Mouse (Mus musculus) embryonic facial prominence, embryonic 15.5 days (tissue): ENCODE measurements around the gene Adam1a. TPM values are rescaled to one million over a fixed set of nuclear protein-coding genes. Genes with fewer than 3 reads are reported as not detected.
A peak's percentile ranks its signal among the peaks of the same experiment; 100 is the strongest.

Experiments
- ATAC-seq: fragments of 200-750 bp; cut with Nextera tagmentation; 2 replicates; pipeline ENCODE4 v1.8.0; 2017; ENCODE audit warnings: low read depth, moderate TSS enrichment; ENCODE audit not compliant: insufficient number of reproducible peaks, low FRiP score, low TSS enrichment
- H3K27ac ChIP-seq: fragments of 300-500 bp; sonication (generic); replicated peaks from 2 replicates; pipeline ENCODE4 v1.5.1; 2015; ENCODE audit warnings: mild to moderate bottlenecking, inconsistent platforms
- H3K27me3 ChIP-seq: fragments of 300-500 bp; sonication (generic); 2 replicates; pipeline ENCODE4 v1.6.1; 2015; ENCODE audit warnings: inconsistent platforms
- H3K36me3 ChIP-seq: fragments of 300-500 bp; sonication (generic); 2 replicates; pipeline ENCODE4 v1.6.1; 2015; ENCODE audit warnings: mild to moderate bottlenecking, inconsistent platforms
- H3K4me1 ChIP-seq: fragments of 300-500 bp; sonication (generic); 2 replicates; pipeline ENCODE4 v1.6.1; 2015; ENCODE audit warnings: inconsistent platforms
- H3K4me2 ChIP-seq: fragments of 300-500 bp; sonication (generic); replicated peaks from 2 replicates; pipeline ENCODE4 v1.6.1; 2015; ENCODE audit warnings: mild to moderate bottlenecking, inconsistent platforms
- H3K4me3 ChIP-seq: fragments of 300-500 bp; sonication (generic); replicated peaks from 2 replicates; pipeline ENCODE4 v1.5.1; 2015; ENCODE audit warnings: mild to moderate bottlenecking, inconsistent platforms
- H3K9ac ChIP-seq: fragments of 300-500 bp; sonication (generic); 2 replicates; pipeline ENCODE4 v1.6.1; 2015; ENCODE audit warnings: inconsistent platforms
- H3K9me3 ChIP-seq: fragments of 300-500 bp; sonication (generic); replicated peaks from 2 replicates; pipeline ENCODE4 v1.6.1; 2016; ENCODE audit warnings: inconsistent platforms
- WGBS: fragments of 180-500 bp; shearing (Covaris S2); methylation state at CpG from one replicate; pipeline ENCODE4 v1.1.7; 2015; 5-methylcytosine and 5-hydroxymethylcytosine counted together
- polyA plus RNA-seq: library from polyadenylated mRNA; unstranded; fragments of >200 nt; fragmentation: Nextera tagmentation; extraction: Ambion mirVana; gene quantifications from 2 replicates; pipeline ENCODE4 v1.2.1, GENCODE M21; 2015

The Adam1a gene
- polyA plus RNA-seq, 1 experiment from 2014 or later, result 1.9 TPM

DNA sequence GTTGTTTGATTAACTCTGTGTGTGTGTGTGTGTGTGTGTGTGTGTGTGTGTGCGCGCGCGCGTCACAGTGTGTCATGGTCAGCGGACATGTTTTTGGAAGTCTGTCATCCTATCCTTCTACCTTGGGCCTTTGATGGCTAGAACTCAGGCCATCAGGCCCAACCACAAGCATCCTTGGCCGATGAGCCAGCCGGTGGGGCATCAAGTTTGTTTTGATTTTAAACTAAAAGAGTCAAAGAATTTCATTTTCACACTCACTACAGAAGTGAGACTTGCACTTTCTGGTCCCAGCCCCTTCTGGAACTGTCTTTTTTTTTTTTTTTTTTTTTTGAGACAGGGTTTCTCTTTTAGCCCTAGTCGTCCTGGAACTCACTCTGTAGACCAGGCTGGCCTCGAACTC lies 39.7 kb upstream of the Adam1a start:
- 91% methylated on average over 10 of the region's 10 CpGs for WGBS
- no peak overlapping the region for H3K9ac ChIP-seq
- H3K9me3 ChIP-seq, result no peaks in the 10 kb centered on the region
- no peak for ATAC-seq
- peaks cover 25% of the 10 kb centered on the region for H3K4me1 ChIP-seq
- no peak overlapping the region for H3K4me2 ChIP-seq
- no peak overlapping the region for H3K4me3 ChIP-seq
- no peaks in the 10 kb centered on the region for H3K27me3 ChIP-seq
- peaks cover 12% of the 10 kb centered on the region for H3K36me3 ChIP-seq
- no peak overlapping the region for H3K27ac ChIP-seq

DNA sequence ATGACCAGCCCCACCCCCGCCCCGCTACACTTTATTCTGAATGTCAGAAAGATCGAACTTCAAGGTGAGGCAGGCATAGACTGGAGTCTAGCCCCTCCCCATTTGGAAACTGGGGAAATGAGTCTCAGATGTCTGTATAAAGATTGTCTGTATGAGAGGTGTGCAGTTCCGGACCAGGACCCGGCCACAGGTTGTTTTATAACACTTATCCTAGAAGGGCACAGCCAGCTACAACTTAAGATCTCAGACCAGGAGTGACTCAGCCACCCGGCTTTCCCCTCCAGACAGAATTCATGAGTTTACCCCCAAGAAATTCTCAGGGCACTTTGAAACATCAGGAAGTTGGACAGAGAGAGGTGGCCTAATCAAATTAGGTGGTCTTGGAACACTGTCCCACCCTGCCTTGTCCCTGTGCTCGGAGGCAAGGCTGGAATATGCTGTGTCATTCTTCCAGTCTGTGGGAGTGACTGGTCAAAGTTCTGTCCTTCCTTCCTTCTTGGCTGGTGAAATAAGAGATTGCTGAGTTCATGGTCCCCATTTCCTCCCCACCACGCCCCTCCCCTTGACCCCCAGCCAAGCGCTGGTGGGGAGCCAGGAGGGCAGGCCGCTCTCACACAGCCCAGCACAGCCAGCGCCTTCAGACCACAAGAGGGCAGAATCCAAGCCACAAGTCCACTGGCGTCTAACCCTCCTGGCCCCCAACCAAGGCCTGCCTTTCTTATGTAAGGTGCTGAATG lies 38.7 kb upstream of the Adam1a start:
- 49% methylated on average over 12 of the region's 12 CpGs for WGBS
- H3K4me1 ChIP-seq, result peaks cover 25% of the 10 kb centered on the region
- H3K9ac ChIP-seq, result no peak overlapping the region
- no peaks in the 10 kb centered on the region for H3K27me3 ChIP-seq
- H3K4me3 ChIP-seq, result no peak overlapping the region
- ATAC-seq, result peak; percentile 79; the same call in 1 of the 2 replicates
- peaks cover 22% of the 10 kb centered on the region for H3K36me3 ChIP-seq
- peak overlapping the region; percentile 17; the same call in 1 of the 2 replicates for H3K27ac ChIP-seq
- H3K4me2 ChIP-seq, result no peak overlapping the region
- no peaks in the 10 kb centered on the region for H3K9me3 ChIP-seq

DNA sequence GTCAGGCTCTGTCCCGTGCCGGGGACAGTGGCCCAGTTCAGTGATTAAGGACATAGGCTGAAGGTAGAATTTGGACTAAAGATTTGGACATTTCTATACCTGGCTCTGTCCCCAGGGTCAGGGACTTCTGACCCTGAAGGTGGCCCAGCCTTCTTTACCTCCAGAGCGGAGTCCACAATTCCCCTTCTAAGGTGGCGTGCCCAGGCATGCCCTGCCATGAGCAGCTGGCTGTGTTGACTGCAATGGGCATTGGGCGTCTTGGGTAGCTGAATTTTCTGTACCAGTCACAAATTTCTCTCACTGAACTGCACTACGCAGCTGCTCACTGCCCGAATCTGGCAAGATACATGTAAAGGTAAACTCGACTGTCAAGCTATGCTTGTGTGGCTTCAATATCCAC lies 36.7 kb upstream of the Adam1a start:
- Histone ChIP-seq H3K4me3 (no peak overlapping the region), H3K27ac (no peak overlapping the region), H3K36me3 (peaks cover 40% of the 10 kb centered on the region), H3K9me3 (no peaks in the 10 kb centered on the region), H3K9ac (no peak overlapping the region), H3K4me2 (no peak overlapping the region), H3K4me1 (peaks cover 20% of the 10 kb centered on the region), H3K27me3 (no peaks in the 10 kb centered on the region)
- WGBS, result 84% methylated on average over 8 of the region's 8 CpGs
- ATAC-seq, result no peak

DNA sequence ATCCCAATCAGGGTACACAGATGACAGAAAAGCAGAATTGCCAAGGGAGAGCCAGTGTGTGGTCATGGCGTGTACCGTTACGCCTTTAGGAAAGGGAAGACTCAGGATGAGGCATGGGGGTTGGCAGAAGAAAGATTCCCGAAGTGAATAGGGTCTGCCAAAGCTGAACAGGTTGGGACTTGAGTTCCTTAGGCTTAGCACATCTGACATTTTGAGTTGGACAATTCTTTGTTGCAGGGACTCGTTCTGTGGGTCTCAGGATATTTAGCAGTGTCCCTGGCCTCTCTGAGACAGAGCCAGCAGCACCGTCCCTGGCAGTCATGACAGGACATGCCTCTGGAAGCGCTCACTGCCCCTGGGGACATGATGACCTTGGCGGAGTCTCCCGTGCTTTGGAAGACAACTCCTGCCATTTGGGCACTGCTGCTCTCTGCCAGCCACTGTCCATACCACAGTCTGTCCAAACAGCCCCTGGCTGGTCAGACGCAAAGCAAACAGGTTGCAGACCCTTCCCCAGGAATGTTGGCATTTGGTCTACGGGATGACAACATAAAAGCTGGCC lies 31.7 kb upstream of the Adam1a start:
- Histone ChIP-seq H3K27me3 (no peaks in the 10 kb centered on the region), H3K9me3 (no peaks in the 10 kb centered on the region), H3K4me3 (no peak overlapping the region), H3K9ac (no peak overlapping the region), H3K4me1 (no peaks in the 10 kb centered on the region), H3K27ac (no peak overlapping the region), H3K4me2 (no peak overlapping the region), H3K36me3 (peaks cover 78% of the 10 kb centered on the region)
- ATAC-seq, result no peak
- 68% methylated on average over 11 of the region's 11 CpGs for WGBS

DNA sequence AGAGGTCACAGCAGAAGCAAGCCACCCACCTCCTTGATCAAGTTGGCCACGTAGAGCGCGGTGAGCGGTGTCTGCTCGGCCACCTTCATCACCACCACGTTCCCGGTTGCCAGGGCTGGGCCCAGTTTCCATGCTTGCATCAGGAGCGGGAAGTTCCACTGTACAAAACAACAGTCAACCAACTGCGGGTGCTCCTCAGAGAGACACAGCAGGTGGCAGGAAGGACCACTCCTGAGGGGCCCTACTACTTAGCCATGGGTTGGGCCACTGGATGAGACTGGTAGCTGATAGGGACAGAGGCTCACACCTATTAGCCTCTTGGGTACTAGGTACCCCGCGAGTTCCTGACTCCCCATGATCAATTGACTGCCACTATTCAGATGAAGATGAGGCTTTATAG lies 30.6 kb upstream of the Adam1a start:
- H3K9ac ChIP-seq, result no peak overlapping the region
- no peak for ATAC-seq
- WGBS, result 92% methylated on average over 11 of the region's 11 CpGs
- no peaks in the 10 kb centered on the region for H3K4me1 ChIP-seq
- H3K9me3 ChIP-seq, result no peaks in the 10 kb centered on the region
- H3K4me2 ChIP-seq, result no peak overlapping the region
- H3K27me3 ChIP-seq, result no peaks in the 10 kb centered on the region
- peaks cover 83% of the 10 kb centered on the region for H3K36me3 ChIP-seq
- H3K4me3 ChIP-seq, result no peak overlapping the region
- H3K27ac ChIP-seq, result no peak overlapping the region

DNA sequence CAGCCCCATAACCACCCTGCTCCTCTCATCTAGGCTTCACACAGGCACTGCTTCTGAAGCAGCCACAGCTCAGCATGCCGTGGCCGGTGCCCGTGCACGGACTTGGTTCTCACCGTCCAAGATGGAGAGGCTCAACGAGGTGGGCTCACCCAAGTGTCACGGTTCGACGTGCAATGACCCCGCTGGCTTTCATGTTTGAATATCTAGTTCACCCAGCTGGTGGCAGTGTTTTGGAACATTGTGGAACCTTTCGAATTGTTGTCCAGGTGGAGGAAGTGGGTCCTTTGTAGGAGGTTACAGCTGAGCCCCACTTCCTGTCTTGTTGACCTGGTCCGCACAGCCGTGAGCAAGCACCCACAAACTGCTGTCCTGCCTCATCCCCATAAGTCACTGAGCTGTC lies 28.9 kb upstream of the Adam1a start:
- H3K4me3 ChIP-seq, result no peak overlapping the region
- H3K27ac ChIP-seq, result no peak overlapping the region
- WGBS, result 91% methylated on average over 13 of the region's 13 CpGs
- no peak overlapping the region for H3K9ac ChIP-seq
- no peaks in the 10 kb centered on the region for H3K9me3 ChIP-seq
- peaks cover 76% of the 10 kb centered on the region for H3K36me3 ChIP-seq
- H3K4me1 ChIP-seq, result no peaks in the 10 kb centered on the region
- no peak for ATAC-seq
- no peaks in the 10 kb centered on the region for H3K27me3 ChIP-seq
- H3K4me2 ChIP-seq, result no peak overlapping the region

DNA sequence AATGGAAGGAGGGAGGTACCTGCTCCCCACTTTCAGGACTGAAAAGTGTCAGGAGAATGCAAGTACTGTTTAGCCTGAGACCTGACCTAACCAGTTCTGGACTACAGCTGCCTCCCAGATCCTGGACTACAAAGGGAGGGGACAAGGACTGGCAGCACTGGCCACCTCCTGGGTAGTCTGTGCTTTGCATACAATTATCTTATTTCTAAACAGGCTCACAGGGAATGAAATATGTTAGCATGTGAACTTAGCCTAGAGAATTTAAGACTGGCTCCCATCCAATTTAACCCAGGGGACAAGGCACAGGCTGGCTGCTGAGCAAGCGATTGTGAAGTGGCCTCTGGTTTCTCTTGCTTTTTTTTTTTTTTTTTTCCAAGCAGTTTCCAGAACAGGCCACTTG lies 25.5 kb upstream of the Adam1a start:
- ATAC-seq, result no peak
- Histone ChIP-seq H3K27ac (no peak overlapping the region), H3K9me3 (no peaks in the 10 kb centered on the region), H3K4me3 (no peak overlapping the region), H3K4me1 (no peaks in the 10 kb centered on the region), H3K4me2 (no peak overlapping the region), H3K9ac (no peak overlapping the region), H3K36me3 (peaks cover 59% of the 10 kb centered on the region), H3K27me3 (no peaks in the 10 kb centered on the region)
- 78% methylated on average over 1 of the region's 1 CpGs for WGBS

DNA sequence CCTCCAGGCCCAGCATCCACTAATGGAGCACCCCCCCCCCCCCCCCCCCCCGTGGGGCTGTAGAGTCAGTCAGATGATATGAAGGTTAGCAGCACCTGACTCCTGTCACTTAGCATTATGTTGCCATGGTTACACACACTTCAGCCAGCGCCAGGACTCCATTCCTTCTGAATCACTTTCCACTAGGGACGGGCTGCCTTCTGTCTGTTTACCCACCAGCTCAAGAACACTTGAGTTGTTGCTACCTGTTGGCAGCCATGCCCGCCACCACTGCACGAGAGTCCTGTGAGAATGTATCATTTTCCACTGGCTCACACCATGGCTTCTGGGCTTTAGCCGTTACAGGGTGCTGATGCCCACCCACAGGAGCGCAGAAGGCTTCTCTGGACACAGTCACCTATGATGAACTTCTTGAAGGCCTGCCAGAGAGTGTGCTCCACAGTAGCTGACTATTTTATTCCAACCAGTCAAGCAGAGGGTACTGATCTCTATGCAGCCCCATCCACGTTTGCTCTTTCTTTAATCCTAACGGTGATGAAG lies 24.7 kb upstream of the Adam1a start:
- ATAC-seq, result no peak
- Histone ChIP-seq H3K9ac (no peak overlapping the region), H3K4me2 (no peak overlapping the region), H3K27me3 (no peaks in the 10 kb centered on the region), H3K27ac (no peak overlapping the region), H3K9me3 (no peaks in the 10 kb centered on the region), H3K36me3 (peaks cover 51% of the 10 kb centered on the region), H3K4me3 (no peak overlapping the region), H3K4me1 (peaks cover under 1% of the 10 kb centered on the region; the same call in 1 of the 2 replicates)
- WGBS, result 71% methylated on average over 9 of the region's 9 CpGs

DNA sequence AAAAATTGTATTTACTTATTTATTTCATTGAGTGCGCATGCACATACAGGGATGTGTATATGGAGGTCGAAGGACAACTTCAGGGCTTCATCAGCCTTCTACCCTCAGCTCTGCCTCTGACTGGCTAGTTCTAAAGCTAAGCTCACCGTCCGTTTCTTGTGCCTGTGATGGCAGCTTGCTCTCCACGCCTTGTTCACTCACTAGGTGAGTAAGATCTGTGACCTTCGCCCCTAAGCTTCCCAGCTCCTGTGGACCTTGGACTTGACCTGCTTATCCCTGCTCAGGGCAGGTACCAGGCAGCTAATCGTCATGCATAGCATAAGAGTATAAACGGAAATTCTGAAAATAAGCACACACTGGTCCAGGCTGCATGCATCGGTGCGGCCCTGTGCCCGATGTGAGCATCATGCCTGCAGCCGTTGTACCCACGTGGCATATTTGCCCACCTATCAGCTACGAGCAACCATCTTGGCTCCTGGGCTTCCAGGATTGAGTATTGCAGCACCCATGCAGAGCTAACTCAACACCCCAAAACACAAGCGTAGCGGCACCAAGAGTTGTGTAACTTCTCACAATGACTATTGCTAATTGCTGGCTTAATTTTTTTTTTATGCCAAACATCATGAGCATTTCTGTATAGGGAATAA lies 20.9 kb upstream of the Adam1a start:
- H3K27ac ChIP-seq, result no peak overlapping the region
- peaks cover 18% of the 10 kb centered on the region for H3K36me3 ChIP-seq
- H3K4me2 ChIP-seq, result no peak overlapping the region
- 90% methylated on average over 16 of the region's 16 CpGs for WGBS
- H3K9ac ChIP-seq, result no peak overlapping the region
- ATAC-seq, result no peak
- H3K9me3 ChIP-seq, result no peaks in the 10 kb centered on the region
- no peaks in the 10 kb centered on the region for H3K27me3 ChIP-seq
- no peak overlapping the region for H3K4me3 ChIP-seq
- H3K4me1 ChIP-seq, result peaks cover 8% of the 10 kb centered on the region

DNA sequence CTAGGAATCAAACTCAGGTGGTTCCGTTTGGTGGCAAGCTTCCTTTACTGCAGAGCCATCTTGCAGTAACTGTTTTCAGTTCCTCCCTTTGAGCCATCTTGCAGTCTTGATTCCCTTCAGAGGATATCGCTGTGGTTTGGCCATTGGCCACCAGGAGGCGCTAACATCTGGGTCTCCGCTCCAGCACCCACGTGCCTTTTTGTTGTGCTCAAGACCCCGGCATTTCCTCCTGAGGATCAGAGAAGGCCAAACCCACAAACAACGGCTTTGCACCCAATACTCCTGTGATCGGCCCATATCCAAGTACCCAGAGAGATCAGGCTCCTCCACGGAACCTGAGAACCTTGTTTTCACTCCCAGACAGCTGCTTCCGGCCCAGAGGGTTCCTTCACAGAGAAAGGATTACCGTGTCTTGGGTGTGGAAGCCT lies 19.2 kb upstream of the Adam1a start:
- no peaks in the 10 kb centered on the region for H3K9me3 ChIP-seq
- H3K4me3 ChIP-seq, result peak overlapping the region; percentile 24
- H3K36me3 ChIP-seq, result peaks cover 8% of the 10 kb centered on the region; the same call in 1 of the 2 replicates
- H3K27ac ChIP-seq, result peak overlapping the region; percentile 44
- peak; percentile 26; the same call in 1 of the 2 replicates for ATAC-seq
- WGBS, result 8% methylated on average over 11 of the region's 11 CpGs
- no peak overlapping the region for H3K9ac ChIP-seq
- H3K4me1 ChIP-seq, result peaks cover 8% of the 10 kb centered on the region
- H3K27me3 ChIP-seq, result no peaks in the 10 kb centered on the region
- H3K4me2 ChIP-seq, result peak overlapping the region; percentile 49

DNA sequence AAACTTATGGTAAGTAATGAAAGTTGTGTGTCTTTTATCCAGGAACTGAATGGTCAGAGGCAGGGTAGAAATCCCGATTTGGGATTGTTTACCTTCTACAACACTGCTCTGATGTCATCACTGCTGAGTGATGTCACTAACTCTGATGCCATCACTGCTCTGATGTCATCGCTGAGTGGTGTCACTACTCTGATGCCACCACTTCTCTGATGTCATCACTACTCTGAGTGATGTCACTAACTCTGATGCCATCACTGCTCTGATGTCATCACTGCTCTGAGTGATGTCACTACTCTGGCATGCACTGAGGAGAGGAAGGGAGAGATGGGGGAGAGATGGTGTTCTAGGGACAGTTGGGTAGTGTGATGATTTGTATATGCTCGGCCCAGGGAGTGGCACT lies 17.2 kb upstream of the Adam1a start:
- WGBS, result 84% methylated on average over 3 of the region's 3 CpGs
- Histone ChIP-seq H3K4me3 (no peak overlapping the region), H3K9me3 (no peaks in the 10 kb centered on the region), H3K9ac (no peak overlapping the region), H3K36me3 (no peaks in the 10 kb centered on the region), H3K27me3 (no peaks in the 10 kb centered on the region), H3K4me2 (no peak overlapping the region), H3K4me1 (peaks cover 8% of the 10 kb centered on the region), H3K27ac (no peak overlapping the region)
- ATAC-seq, result no peak
